Mouse (Mus musculus): ENCODE results near the gene Mxra8. TPM values are rescaled to one million over a fixed set of nuclear protein-coding genes. Genes with fewer than 3 reads are reported as not detected.

Mxra8 gene
- polyA plus RNA-seq, 1 experiment from 2014 or later, result 37.6 TPM

DNA sequence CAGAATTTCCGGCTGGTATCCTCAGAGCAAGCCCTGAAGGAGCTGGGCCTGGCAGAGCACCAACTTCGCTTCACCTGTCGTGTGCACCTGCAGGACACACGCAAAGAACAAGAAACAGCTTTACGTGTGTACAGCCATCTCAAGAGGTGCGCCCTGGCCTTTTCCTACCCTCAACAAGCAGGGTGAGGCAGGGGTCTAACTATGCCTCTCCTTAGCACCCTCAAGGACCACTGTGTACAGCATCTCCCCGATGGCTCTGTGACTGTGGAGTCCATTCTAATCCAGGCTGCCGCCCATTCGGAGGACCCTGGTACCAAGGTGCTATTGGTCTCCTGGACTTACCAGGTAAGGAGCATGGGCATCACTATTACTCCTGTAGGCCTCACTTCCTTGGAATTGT lies 48.7 kb downstream of the Mxra8 start:
- no peaks in the 10 kb centered on the region for H3K27me3 ChIP-seq (ENCODE audit: poor library complexity, severe bottlenecking)
- H3K4me1 ChIP-seq, result peaks cover 26% of the 10 kb centered on the region
- peaks cover 69% of the 10 kb centered on the region for H3K36me3 ChIP-seq (replicated peaks)
- no peaks in the 10 kb centered on the region for H3K9me3 ChIP-seq
- no peak overlapping the region for H3K4me3 ChIP-seq
- H3K27ac ChIP-seq, result no peak overlapping the region
- WGBS, result 91% methylated on average over 9 of the region's 9 CpGs
- DNase-seq (ENCODE audit: extremely low spot score, low spot score), result no peak

- Histone ChIP-seq H3K36me3 (replicated peaks) (peaks cover 59% of the 10 kb centered on the region), H3K9me3 (no peaks in the 10 kb centered on the region), H3K27ac (no peak overlapping the region), H3K4me3 (no peak overlapping the region), H3K27me3 (ENCODE audit: poor library complexity, severe bottlenecking) (no peaks in the 10 kb centered on the region), H3K4me1 (peaks cover 38% of the 10 kb centered on the region)
- WGBS, result 80% methylated on average over 5 of the region's 5 CpGs
- no peak for DNase-seq (ENCODE audit: extremely low spot score, low spot score)
Measured at GRCm38 (mm10) chr4:155889316-155889715, 49.8 kb downstream of the Mxra8 start.

GRCm38 (mm10) chr4:155891011-155891471 lies 51.6 kb downstream of the Mxra8 start:
- Histone ChIP-seq H3K27me3 (ENCODE audit: poor library complexity, severe bottlenecking) (no peaks in the 10 kb centered on the region), H3K4me1 (peaks cover 50% of the 10 kb centered on the region), H3K27ac (peak overlapping the region; percentile 95), H3K36me3 (replicated peaks) (peaks cover 46% of the 10 kb centered on the region), H3K9me3 (no peaks in the 10 kb centered on the region), H3K4me3 (peak overlapping the region; percentile 94)
- DNase-seq (ENCODE audit: extremely low spot score, low spot score), result no peak
- WGBS, result 0% methylated on average over 34 of the region's 34 CpGs

DNA sequence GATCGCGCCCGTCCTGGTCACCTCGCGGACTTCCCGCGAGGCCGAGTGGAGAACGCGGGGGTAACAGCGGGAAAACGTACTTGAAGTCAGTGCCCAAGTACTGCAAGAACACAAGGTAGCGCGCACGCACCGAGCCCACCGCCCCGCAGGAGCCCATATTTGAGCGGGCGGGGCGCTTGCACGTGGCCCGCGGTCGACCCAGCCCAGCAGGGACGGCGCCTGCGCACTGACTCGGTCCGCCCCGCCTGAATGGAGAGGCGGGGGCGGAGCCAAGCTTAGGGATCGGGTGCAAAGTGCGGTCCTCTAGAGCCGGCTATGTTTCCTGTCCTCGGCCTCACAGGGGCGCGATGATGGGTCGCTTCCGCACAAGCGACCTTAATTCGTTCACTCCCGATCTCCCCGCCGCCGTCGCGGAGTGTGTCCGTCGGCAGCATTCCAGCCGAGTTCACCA lies 52.1 kb downstream of the Mxra8 start, which contains the start of the genes Pusl1 and Acap3:
Gene Pusl1 (minus strand): TSS at position 231 of the 451 bp plus-strand sequence.
Gene Acap3 (plus strand): TSS at position 272 of the 451 bp plus-strand sequence.
- Histone ChIP-seq H3K27me3 (ENCODE audit: poor library complexity, severe bottlenecking) (no peaks in the 10 kb centered on the region), H3K4me3 (peak within 1 kb of the TSS; percentile 94), H3K27ac (peak within 1 kb of the TSS; percentile 95), H3K36me3 (replicated peaks) (peaks cover 46% of the 10 kb centered on the region), H3K9me3 (no peaks in the 10 kb centered on the region), H3K4me1 (peaks cover 50% of the 10 kb centered on the region)
- peak; percentile 95 for DNase-seq (ENCODE audit: extremely low spot score, low spot score)
- WGBS, result 0% methylated on average over 52 of the region's 52 CpGs

GRCm38 (mm10) chr4:155892017-155892416 lies 52.5 kb downstream of the Mxra8 start:
- Histone ChIP-seq H3K27ac (peak overlapping the region; percentile 95), H3K4me3 (peak overlapping the region; percentile 94), H3K9me3 (no peaks in the 10 kb centered on the region), H3K36me3 (replicated peaks) (peaks cover 46% of the 10 kb centered on the region), H3K4me1 (peaks cover 50% of the 10 kb centered on the region), H3K27me3 (ENCODE audit: poor library complexity, severe bottlenecking) (no peaks in the 10 kb centered on the region)
- DNase-seq (ENCODE audit: extremely low spot score, low spot score), result peak; percentile 82
- under 1% methylated on average over 56 of the region's 56 CpGs for WGBS

- DNase-seq (ENCODE audit: extremely low spot score, low spot score), result peak; percentile 45
- peaks cover 44% of the 10 kb centered on the region for H3K36me3 ChIP-seq (replicated peaks)
- H3K9me3 ChIP-seq, result no peaks in the 10 kb centered on the region
- H3K27me3 ChIP-seq (ENCODE audit: poor library complexity, severe bottlenecking), result no peaks in the 10 kb centered on the region
- 7% methylated on average over 37 of the region's 37 CpGs for WGBS
- peak overlapping the region; percentile 95 for H3K27ac ChIP-seq
- H3K4me1 ChIP-seq, result peaks cover 50% of the 10 kb centered on the region
- H3K4me3 ChIP-seq, result peak overlapping the region; percentile 94
Measured at GRCm38 (mm10) chr4:155892438-155893211, 53.1 kb downstream of the Mxra8 start.

DNA sequence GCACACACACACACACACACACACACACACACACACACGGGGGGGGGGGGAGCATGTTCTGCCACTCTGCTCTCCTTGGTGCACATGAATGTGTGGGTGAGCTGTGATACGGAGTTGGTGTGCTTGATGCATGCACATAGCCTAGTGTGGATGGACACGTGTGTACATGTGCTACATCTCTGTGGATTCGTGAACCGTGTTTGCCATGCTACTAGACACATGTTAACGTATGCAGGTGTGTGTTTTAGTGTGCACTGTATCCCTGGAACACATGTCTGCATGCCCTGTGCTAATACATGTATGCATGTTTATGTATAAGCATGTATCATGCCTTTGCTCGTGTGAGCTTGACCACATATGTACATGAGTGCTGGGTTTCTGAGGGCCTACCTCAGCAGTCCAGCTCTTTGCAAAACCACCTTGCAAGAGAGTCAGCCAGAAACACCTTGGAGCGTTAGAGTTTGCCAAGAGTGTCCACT lies 53.8 kb downstream of the Mxra8 start:
- WGBS, result 76% methylated on average over 8 of the region's 8 CpGs
- Histone ChIP-seq H3K27ac (peak overlapping the region; percentile 95; the same call in 1 of the 2 replicates), H3K36me3 (replicated peaks) (peaks cover 42% of the 10 kb centered on the region), H3K9me3 (no peaks in the 10 kb centered on the region), H3K4me1 (peaks cover 50% of the 10 kb centered on the region), H3K4me3 (peak overlapping the region; percentile 94), H3K27me3 (ENCODE audit: poor library complexity, severe bottlenecking) (no peaks in the 10 kb centered on the region)
- no peak for DNase-seq (ENCODE audit: extremely low spot score, low spot score)

Small RNA genes within 50 kb of the gene (microRNA-seq; reads per million reads assigned to microRNA genes)
- gene Gm27743, result not detected

Other genes with a start within 250 kb of the Mxra8 start
- gene Slc35e2, start 238.3 kb upstream of the Mxra8 start, polyA plus RNA-seq (2016; fragmentation: Nextera tagmentation; extraction: Ambion mirVana), result 10.7 and 12.9 TPM in 2 replicates
- 83.9 and 86.7 TPM in 2 replicates for gene Cdk11b, start 214.8 kb upstream of the Mxra8 start, polyA plus RNA-seq (2016; fragmentation: Nextera tagmentation; extraction: Ambion mirVana)
- not detected in 2 replicates for gene Gm10563, start 194.3 kb upstream of the Mxra8 start, polyA plus RNA-seq (2016; fragmentation: Nextera tagmentation; extraction: Ambion mirVana)
- 1.8 and 2.8 TPM in 2 replicates for gene Mmp23, start 186.3 kb upstream of the Mxra8 start, polyA plus RNA-seq (2016; fragmentation: Nextera tagmentation; extraction: Ambion mirVana)
- gene Mib2, start 170.5 kb upstream of the Mxra8 start, polyA plus RNA-seq (2016; fragmentation: Nextera tagmentation; extraction: Ambion mirVana), result 16.8 and 18.3 TPM in 2 replicates
- 0.64 and 0.67 TPM in 2 replicates for gene Fndc10, start 145.3 kb upstream of the Mxra8 start, polyA plus RNA-seq (2016; fragmentation: Nextera tagmentation; extraction: Ambion mirVana)
- 163 and 164 TPM in 2 replicates for gene Ssu72, start 134.9 kb upstream of the Mxra8 start, polyA plus RNA-seq (2016; fragmentation: Nextera tagmentation; extraction: Ambion mirVana)
- 0.36 and 0.77 TPM in 2 replicates for gene Tmem240, start 104.9 kb upstream of the Mxra8 start, polyA plus RNA-seq (2016; fragmentation: Nextera tagmentation; extraction: Ambion mirVana)
- gene Atad3a, start 78.6 kb upstream of the Mxra8 start, polyA plus RNA-seq (2016; fragmentation: Nextera tagmentation; extraction: Ambion mirVana), result 141 and 149 TPM in 2 replicates
- gene Vwa1, start 65.0 kb upstream of the Mxra8 start, polyA plus RNA-seq (2016; fragmentation: Nextera tagmentation; extraction: Ambion mirVana), result 9.7 and 11.3 TPM in 2 replicates
- gene Tmem88b, start 53.8 kb upstream of the Mxra8 start, polyA plus RNA-seq (2016; fragmentation: Nextera tagmentation; extraction: Ambion mirVana), result 0.24 and 0.27 TPM in 2 replicates
- gene Ankrd65, start 49.2 kb upstream of the Mxra8 start, polyA plus RNA-seq (2016; fragmentation: Nextera tagmentation; extraction: Ambion mirVana), result not detected in 2 replicates
- 253 and 258 TPM in 2 replicates for gene Mrpl20, start 36.8 kb upstream of the Mxra8 start, polyA plus RNA-seq (2016; fragmentation: Nextera tagmentation; extraction: Ambion mirVana)
- 166 and 168 TPM in 2 replicates for gene Ccnl2, start 27.2 kb upstream of the Mxra8 start, polyA plus RNA-seq (2016; fragmentation: Nextera tagmentation; extraction: Ambion mirVana)
- 165 and 172 TPM in 2 replicates for gene Aurkaip1, start 8.4 kb upstream of the Mxra8 start, polyA plus RNA-seq (2016; fragmentation: Nextera tagmentation; extraction: Ambion mirVana)
- gene Dvl1, start 7.7 kb downstream of the Mxra8 start, polyA plus RNA-seq (2016; fragmentation: Nextera tagmentation; extraction: Ambion mirVana), result 4.6 and 5.3 TPM in 2 replicates
- 0.12 and 0.33 TPM in 2 replicates for gene Tas1r3, start 23.7 kb downstream of the Mxra8 start, polyA plus RNA-seq (2016; fragmentation: Nextera tagmentation; extraction: Ambion mirVana)
- 21.2 and 24.0 TPM in 2 replicates for gene Cptp, start 29.8 kb downstream of the Mxra8 start, polyA plus RNA-seq (2016; fragmentation: Nextera tagmentation; extraction: Ambion mirVana)
- gene Ints11, start 29.9 kb downstream of the Mxra8 start, polyA plus RNA-seq (2016; fragmentation: Nextera tagmentation; extraction: Ambion mirVana), result 120 and 121 TPM in 2 replicates
- gene Pusl1, start 52.1 kb downstream of the Mxra8 start, polyA plus RNA-seq (2016; fragmentation: Nextera tagmentation; extraction: Ambion mirVana), result 54.5 and 56.3 TPM in 2 replicates
- gene Acap3, start 52.1 kb downstream of the Mxra8 start, polyA plus RNA-seq (2016; fragmentation: Nextera tagmentation; extraction: Ambion mirVana), result 24.3 and 24.5 TPM in 2 replicates
- gene Ube2j2, start 104.2 kb downstream of the Mxra8 start, polyA plus RNA-seq (2016; fragmentation: Nextera tagmentation; extraction: Ambion mirVana), result 144 and 150 TPM in 2 replicates
- gene C1qtnf12, start 122.6 kb downstream of the Mxra8 start, polyA plus RNA-seq (2016; fragmentation: Nextera tagmentation; extraction: Ambion mirVana), result 18.4 and 20.9 TPM in 2 replicates
- gene B3galt6, start 153.0 kb downstream of the Mxra8 start, polyA plus RNA-seq (2016; fragmentation: Nextera tagmentation; extraction: Ambion mirVana), result 12.7 and 14.0 TPM in 2 replicates
- gene Sdf4, start 153.2 kb downstream of the Mxra8 start, polyA plus RNA-seq (2016; fragmentation: Nextera tagmentation; extraction: Ambion mirVana), result 134 and 135 TPM in 2 replicates
- 0.72 and 1.1 TPM in 2 replicates for gene Tnfrsf4, start 174.2 kb downstream of the Mxra8 start, polyA plus RNA-seq (2016; fragmentation: Nextera tagmentation; extraction: Ambion mirVana)
- gene Tnfrsf18, start 186.5 kb downstream of the Mxra8 start, polyA plus RNA-seq (2016; fragmentation: Nextera tagmentation; extraction: Ambion mirVana), result 0.72 and 1.1 TPM in 2 replicates
- gene Ttll10, start 219.7 kb downstream of the Mxra8 start, polyA plus RNA-seq (2016; fragmentation: Nextera tagmentation; extraction: Ambion mirVana), result 0.10 and 0.41 TPM in 2 replicates

Data from forebrain, embryonic 10.5 days (tissue).